Mouse (Mus musculus) B cell, adult 2 months (primary cell): ENCODE measurements at regions not wholly inside any gene's neighbourhood (a gene's known extent, or its start where the extent isn't known, plus 50 kb on each side); places are given as distances from the start of the nearest gene placed in this dataset.
"Not testable (repeated sequence)": the region's sequence is repeated elsewhere in the genome, so short reads cannot be mapped to it uniquely, and the experiment has no call there.

Experiments
- DNase-seq, 2 experiments: peaks; one replicate each; pipeline ENCODE4 v3.0.0; 2022

GRCm38 (mm10) chr3:79002173-79002848, 284.0 kb downstream of the Rapgef2 start:
- no peak for DNase-seq

DNA sequence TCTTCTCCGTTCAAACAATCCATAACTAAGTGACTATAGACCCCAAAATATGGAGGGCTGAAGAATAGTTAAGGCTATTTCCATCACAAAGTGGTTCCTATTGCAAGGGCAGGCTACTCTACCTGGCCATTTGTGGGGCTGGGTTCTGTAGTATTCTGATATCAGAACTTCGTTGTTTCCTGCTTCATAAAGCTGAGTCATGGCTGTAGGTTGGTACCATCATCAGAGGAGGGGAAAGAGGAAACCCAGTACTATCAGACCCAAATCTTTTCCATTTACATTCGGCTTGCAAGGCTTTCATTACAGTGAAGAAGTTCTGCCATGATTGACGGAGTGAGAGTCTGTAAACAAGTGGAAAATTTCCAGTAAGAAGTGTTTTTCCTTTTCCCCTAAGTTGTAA, 284.6 kb downstream of the Rapgef2 start:
- DNase-seq = no peak

- no peak for DNase-seq
Observed at GRCm38 (mm10) chr3:79000293-79000692, 286.0 kb downstream of the Rapgef2 start.

DNA sequence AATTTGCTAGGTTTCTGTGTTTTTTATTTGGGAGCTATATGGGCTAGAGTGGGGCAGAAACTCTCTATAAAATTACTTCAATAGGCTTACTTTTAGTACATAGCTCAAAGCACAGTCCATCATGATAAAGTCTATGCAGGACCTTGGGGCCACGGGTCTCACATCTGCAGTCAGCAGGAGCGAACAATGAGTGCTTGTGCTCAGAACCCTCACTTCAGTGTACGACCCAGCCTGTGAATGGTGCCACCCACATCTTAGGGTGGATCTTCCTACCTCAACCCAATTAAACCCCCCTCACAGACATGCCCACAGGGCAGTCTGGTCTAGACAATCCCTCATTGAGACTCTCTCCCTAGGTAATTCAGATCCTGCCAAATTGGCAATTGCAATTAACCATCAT, 286.5 kb downstream of the Rapgef2 start:
- DNase-seq = no peak

- DNase-seq = no peak
Observed at GRCm38 (mm10) chr3:78988120-78988519, 298.2 kb downstream of the Rapgef2 start.

- no peak for DNase-seq
Observed at GRCm38 (mm10) chr3:78986726-78987125, 299.6 kb downstream of the Rapgef2 start.

DNA sequence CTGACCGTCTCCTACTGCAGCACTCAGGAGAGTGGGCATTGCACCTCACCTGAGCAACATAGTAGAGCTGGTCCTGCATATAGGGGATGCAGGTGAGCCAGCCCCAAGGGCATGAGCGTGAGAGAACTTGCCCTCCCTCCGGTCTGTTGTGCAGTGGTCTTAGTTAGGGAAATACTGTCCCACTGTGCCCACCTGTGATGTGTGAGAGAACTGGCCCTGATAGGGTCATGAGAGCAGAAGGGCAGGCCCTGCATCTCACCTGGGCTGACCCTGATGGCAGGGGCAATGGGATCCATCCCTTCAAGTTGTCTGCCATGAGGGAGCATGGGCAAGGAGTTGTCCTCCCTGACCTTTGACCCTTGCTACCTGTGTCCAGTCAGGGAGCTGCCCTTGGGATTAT, 305.3 kb downstream of the Rapgef2 start:
- DNase-seq = no peak

GRCm38 (mm10) chr3:78978781-78979180, 307.5 kb downstream of the Rapgef2 start:
- no peak for DNase-seq

GRCm38 (mm10) chr3:78966683-78967549, 319.4 kb downstream of the Rapgef2 start:
- peak; percentile 13 to 26 for DNase-seq

GRCm38 (mm10) chr3:78964231-78964858, 322.0 kb downstream of the Rapgef2 start:
- no peak for DNase-seq

DNA sequence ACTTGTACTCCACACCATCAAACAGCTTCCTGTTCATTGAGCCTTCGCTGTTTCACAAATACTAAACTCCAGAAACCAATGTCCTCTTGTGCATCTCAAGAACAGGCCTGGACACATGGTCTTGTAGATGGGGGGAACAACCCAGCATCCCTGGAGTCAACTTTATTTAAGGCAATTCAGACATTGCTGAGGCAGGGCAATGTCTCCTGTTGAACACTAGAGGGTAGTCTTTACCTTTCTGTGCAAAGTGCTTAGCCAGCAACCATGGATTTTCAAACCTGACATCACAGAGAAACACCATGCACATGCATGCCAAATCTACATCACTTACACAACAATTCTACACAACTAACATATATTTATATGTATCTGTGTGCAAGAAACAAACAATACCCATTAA, 327.5 kb downstream of the Rapgef2 start:
- peak; percentile 27 for DNase-seq

DNA sequence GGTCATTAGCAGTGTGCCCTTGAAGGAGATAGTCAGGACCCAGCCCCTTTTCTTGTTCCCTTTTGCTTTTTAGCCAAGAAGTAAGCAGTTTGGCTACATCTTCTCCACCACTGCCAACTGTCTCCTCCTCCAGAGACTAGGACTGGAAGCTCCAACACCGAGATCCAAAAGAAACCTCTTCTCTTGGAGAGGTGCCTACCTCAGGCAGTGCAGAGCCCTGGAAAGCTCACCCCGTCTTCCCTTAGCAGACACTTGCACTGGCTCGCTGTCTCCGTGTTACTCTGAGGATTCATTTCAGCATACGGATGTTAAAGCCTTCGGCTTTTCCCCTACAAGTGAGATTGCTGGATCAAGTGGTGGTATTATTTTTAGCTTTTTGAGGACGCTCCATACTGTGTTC, 331.0 kb downstream of the Rapgef2 start:
- DNase-seq = no peak

- not testable (repeated sequence) for DNase-seq
Observed at GRCm38 (mm10) chr3:78949385-78949784, 336.9 kb downstream of the Rapgef2 start.

GRCm38 (mm10) chr3:78948700-78949099, 337.6 kb downstream of the Rapgef2 start:
- no peak for DNase-seq

GRCm38 (mm10) chr3:78948171-78948570, 338.1 kb downstream of the Rapgef2 start:
- DNase-seq = peak; percentile 59 to 64

GRCm38 (mm10) chr3:78947183-78947582, 339.1 kb downstream of the Rapgef2 start:
- no peak for DNase-seq

DNA sequence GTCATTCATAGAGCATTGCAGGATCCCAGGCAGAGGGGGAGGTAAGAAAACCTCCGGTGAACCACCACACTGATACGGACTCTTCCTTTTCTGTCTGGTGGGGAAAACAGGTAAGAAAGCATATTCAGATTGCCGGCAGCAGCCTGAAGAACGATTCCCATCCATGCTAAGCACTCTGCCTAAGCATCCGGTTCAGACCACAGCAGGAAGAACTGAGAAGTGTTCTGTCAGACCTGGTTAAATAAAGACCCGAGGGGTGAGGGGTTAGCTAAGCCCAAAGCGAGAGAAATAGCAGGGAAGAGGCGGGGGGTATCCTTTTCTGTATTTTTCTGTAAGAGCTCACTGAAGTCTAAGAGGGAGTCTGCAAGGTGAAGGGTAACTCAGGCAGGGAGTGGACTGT, 342.1 kb downstream of the Rapgef2 start:
- DNase-seq = no peak

GRCm38 (mm10) chr3:78932975-78933374, 353.3 kb downstream of the Rapgef2 start:
- DNase-seq = no peak

- DNase-seq = no peak
Observed at GRCm38 (mm10) chr3:78919850-78920249, 366.5 kb downstream of the Rapgef2 start.

GRCm38 (mm10) chr3:78919407-78919806, 366.9 kb downstream of the Rapgef2 start:
- DNase-seq = peak; percentile 87 to 88

- no peak for DNase-seq
Observed at GRCm38 (mm10) chr3:78908196-78908844, 378.0 kb downstream of the Rapgef2 start.

GRCm38 (mm10) chr3:78907778-78908177, 378.5 kb downstream of the Rapgef2 start:
- no peak for DNase-seq

DNA sequence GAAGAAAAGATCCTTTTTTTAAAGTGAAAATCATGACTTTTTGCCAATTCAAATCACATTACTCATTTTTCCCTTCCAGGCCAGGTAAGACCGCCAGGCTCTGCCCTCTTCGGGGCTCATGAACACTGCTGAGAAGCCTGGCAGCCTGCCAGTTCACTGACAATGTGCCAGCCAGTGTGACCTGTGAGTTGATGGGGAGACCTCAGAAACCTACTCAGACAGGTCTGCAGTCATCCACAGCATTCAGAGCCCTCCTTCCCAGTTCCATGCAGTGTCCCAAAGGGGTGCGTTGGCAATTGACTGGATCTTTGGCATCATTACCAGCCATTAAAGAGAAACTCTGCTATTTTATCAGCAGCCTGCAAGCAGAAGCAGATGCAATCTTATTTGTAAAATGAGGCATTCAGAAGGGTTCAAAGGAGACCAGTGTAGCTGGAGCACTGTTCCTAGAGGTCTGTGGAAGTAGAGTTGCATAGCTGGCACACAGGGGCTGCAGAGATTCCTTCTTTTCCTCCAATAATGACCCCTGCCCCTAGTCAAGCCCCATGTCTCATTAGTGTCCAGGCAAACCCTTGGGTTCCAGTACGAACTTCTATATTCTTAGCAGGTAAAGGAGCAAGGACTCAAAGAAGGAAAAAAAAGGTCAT, 384.4 kb downstream of the Rapgef2 start:
- no peak for DNase-seq
